Mouse (Mus musculus) midbrain, embryonic 15.5 days (tissue): ENCODE data around the gene Qpct. TPM values are rescaled to one million over a fixed set of nuclear protein-coding genes. Genes with fewer than 3 reads are reported as not detected.
"Not testable (repeated sequence)": the region's sequence is repeated elsewhere in the genome, so short reads cannot be mapped to it uniquely, and the experiment has no call there.

Experiments
- ATAC-seq: fragments of 200-750 bp; cut with Nextera tagmentation; replicated peaks from 2 replicates; pipeline ENCODE4 v1.8.0; 2017; ENCODE audit warnings: moderate TSS enrichment
- H3K27ac ChIP-seq: fragments of 300-500 bp; sonication (generic); 2 replicates; pipeline ENCODE4 v1.5.1; 2015; ENCODE audit warnings: mild to moderate bottlenecking, inconsistent platforms
- H3K27me3 ChIP-seq: fragments of 300-500 bp; sonication (generic); replicated peaks from 2 replicates; pipeline ENCODE4 v1.6.1; 2015; ENCODE audit warnings: inconsistent platforms
- H3K36me3 ChIP-seq: fragments of 300-500 bp; sonication (generic); replicated peaks from 2 replicates; pipeline ENCODE4 v1.6.1; 2015; ENCODE audit warnings: inconsistent platforms
- H3K4me1 ChIP-seq: fragments of 300-500 bp; sonication (generic); 2 replicates; pipeline ENCODE4 v1.6.1; 2015; ENCODE audit warnings: inconsistent platforms
- H3K4me2 ChIP-seq: fragments of 300-500 bp; sonication (generic); 2 replicates; pipeline ENCODE4 v1.6.1; 2015; ENCODE audit warnings: inconsistent platforms, mild to moderate bottlenecking, moderate library complexity
- H3K4me3 ChIP-seq: fragments of 300-500 bp; sonication (generic); 2 replicates; pipeline ENCODE4 v1.5.1; 2015; ENCODE audit warnings: mild to moderate bottlenecking, inconsistent platforms
- H3K9ac ChIP-seq: fragments of 300-500 bp; sonication (generic); 2 replicates; pipeline ENCODE4 v1.6.1; 2015; ENCODE audit warnings: mild to moderate bottlenecking, inconsistent platforms
- H3K9me3 ChIP-seq: fragments of 300-500 bp; sonication (generic); 2 replicates; pipeline ENCODE4 v1.6.1; 2016; ENCODE audit warnings: inconsistent platforms
- WGBS: fragments of 180-500 bp; shearing (Covaris S2); methylation state at CpG from one replicate; pipeline ENCODE4 v1.1.7; 2015; ENCODE audit warnings: mixed read lengths; 5-methylcytosine and 5-hydroxymethylcytosine counted together
- polyA plus RNA-seq: library from polyadenylated mRNA; unstranded; fragments of >200 nt; fragmentation: Nextera tagmentation; extraction: Ambion mirVana; gene quantifications from 2 replicates; pipeline ENCODE4 v1.2.1, GENCODE M21; 2015

Qpct gene
- polyA plus RNA-seq, 1 experiment from 2014 or later: 17.9 TPM

DNA sequence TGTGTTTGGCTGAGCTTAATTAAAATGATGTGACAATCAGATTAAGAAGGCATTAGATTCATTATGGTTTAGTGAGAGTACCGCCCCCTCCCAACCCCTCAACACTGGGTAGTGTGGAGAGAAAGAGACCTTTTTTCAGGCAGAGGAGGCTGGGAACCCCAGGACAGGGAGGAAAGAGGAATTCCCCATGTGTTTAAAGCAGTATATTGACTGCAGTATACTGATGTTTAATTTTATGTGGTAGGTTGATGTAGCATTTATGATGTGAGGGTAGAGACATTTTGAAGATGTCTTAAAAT lies 26.1 kb downstream of the Qpct start:
- no peaks in the 10 kb centered on the region for H3K36me3 ChIP-seq

DNA sequence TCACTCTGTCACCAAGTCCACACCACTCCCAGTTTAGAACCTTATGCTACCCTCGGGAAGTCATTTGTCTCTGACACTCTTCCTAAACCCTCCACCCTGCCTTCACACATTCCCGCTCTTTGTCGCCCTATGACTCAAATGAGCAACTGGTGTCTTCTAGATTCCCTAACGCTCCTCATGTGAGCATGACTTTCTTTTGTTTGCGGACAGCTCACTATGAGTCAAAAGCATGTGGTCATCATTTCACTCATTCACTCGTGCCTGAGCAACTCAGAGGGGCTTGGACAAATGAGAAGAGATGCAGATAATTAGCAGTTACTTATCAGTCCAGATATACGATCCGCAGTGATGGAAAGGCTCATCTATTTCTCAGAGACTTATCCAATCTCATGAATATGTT lies 26.5 kb downstream of the Qpct start:
- no peaks in the 10 kb centered on the region for H3K4me1 ChIP-seq
- H3K36me3 ChIP-seq: no peaks in the 10 kb centered on the region
- 93% methylated on average over 8 of the region's 8 CpGs for WGBS
- H3K4me2 ChIP-seq: no peak overlapping the region
- H3K4me3 ChIP-seq: no peak overlapping the region
- no peaks in the 10 kb centered on the region for H3K9me3 ChIP-seq
- H3K27me3 ChIP-seq: no peaks in the 10 kb centered on the region
- H3K27ac ChIP-seq: no peak overlapping the region
- ATAC-seq: no peak
- H3K9ac ChIP-seq: no peak overlapping the region

More for the DNA sequence above, 26.1 kb downstream of the Qpct start:
- no peak for ATAC-seq
- Histone ChIP-seq H3K9ac (no peak overlapping the region), H3K27me3 (no peaks in the 10 kb centered on the region), H3K9me3 (no peaks in the 10 kb centered on the region), H3K4me3 (no peak overlapping the region), H3K4me2 (no peak overlapping the region), H3K4me1 (no peaks in the 10 kb centered on the region), H3K27ac (no peak overlapping the region)
- WGBS: 77% methylated on average over 1 of the region's 1 CpGs

DNA sequence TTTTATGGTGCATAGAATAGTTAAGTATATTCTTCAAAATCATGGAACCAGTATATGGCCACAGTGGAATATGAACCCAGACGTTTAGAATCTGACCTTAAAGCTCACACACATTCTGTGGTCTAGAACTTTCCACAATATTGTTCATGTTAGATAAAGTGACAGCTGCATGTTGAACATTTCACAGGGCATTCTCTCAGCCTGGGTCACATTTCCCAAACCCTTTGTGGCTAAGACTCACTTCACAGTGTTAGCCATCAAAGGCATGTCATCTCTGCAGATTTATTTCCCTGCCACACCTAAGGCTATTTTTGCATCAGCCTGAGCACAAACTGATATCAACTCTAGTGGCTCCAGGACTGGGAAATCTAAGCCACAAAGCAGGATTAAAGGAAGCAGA lies 40.0 kb downstream of the Qpct start:
- Histone ChIP-seq H3K9me3 (no peaks in the 10 kb centered on the region), H3K4me2 (no peak overlapping the region), H3K4me3 (no peak overlapping the region), H3K27ac (no peak overlapping the region), H3K36me3 (no peaks in the 10 kb centered on the region), H3K27me3 (no peaks in the 10 kb centered on the region), H3K9ac (no peak overlapping the region), H3K4me1 (no peaks in the 10 kb centered on the region)
- no peak for ATAC-seq
- WGBS: 73% methylated on average over 1 of the region's 1 CpGs

DNA sequence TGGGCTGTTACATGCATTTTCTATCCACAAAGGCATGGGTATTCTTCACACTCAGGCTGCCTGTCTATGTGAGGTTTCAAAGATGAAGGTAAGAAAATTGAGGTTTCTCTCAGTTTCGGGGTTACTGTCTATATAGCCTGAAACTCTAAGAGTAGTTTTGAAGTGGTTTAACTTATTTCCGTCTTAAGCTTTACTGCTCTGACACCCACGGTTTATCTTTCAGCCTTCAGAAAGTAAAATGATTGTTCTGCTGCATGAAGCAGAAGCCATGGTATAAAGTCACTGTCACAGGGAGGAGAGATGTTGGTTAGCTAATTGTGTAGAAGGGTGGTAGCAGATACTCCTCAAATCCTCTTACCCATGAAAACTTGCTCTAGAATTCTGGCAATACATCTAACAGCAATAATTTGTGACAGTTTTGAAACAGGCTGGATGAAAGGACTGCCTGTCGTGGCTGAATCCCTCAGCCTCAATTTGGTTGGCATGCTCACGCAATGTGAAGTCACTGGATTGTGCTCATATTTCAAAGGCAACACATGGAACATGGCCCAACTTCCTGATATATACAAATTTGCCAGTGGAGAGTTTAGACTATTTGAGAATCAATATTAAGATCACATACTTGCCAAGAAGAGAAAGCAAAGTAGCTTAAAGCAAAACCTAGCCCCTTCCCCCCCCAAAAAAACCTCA lies 41.7 kb downstream of the Qpct start:
- no peak overlapping the region for H3K4me2 ChIP-seq
- no peaks in the 10 kb centered on the region for H3K36me3 ChIP-seq
- H3K9ac ChIP-seq: no peak overlapping the region
- no peak for ATAC-seq
- no peak overlapping the region for H3K27ac ChIP-seq
- 81% methylated on average over 5 of the region's 5 CpGs for WGBS
- no peaks in the 10 kb centered on the region for H3K4me1 ChIP-seq
- no peak overlapping the region for H3K4me3 ChIP-seq
- no peaks in the 10 kb centered on the region for H3K27me3 ChIP-seq
- no peaks in the 10 kb centered on the region for H3K9me3 ChIP-seq

DNA sequence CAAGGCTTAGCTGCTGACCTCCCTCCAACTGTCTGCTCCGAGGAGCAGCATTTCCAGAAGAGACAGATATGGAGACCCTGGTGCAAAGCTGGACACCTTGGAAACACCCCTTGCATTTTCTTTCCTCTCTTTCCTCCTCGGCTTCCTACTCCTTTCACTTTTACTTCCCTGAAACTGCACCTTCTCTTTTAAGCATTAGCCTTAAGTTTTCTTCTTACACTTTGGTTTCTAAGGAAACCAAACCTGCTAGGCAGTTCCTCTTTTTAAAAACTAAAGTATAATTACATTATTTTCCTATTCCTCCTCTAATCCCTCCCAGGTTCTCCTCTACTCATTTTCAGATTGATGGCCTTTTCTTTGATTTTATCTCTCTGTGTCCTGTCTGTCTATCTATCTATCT lies 43.9 kb downstream of the Qpct start:
- WGBS: 83% methylated on average over 2 of the region's 2 CpGs
- no peak overlapping the region for H3K4me2 ChIP-seq
- no peaks in the 10 kb centered on the region for H3K4me1 ChIP-seq
- no peaks in the 10 kb centered on the region for H3K27me3 ChIP-seq
- no peak for ATAC-seq
- no peak overlapping the region for H3K27ac ChIP-seq
- H3K9ac ChIP-seq: no peak overlapping the region
- H3K9me3 ChIP-seq: no peaks in the 10 kb centered on the region
- no peaks in the 10 kb centered on the region for H3K36me3 ChIP-seq
- no peak overlapping the region for H3K4me3 ChIP-seq

DNA sequence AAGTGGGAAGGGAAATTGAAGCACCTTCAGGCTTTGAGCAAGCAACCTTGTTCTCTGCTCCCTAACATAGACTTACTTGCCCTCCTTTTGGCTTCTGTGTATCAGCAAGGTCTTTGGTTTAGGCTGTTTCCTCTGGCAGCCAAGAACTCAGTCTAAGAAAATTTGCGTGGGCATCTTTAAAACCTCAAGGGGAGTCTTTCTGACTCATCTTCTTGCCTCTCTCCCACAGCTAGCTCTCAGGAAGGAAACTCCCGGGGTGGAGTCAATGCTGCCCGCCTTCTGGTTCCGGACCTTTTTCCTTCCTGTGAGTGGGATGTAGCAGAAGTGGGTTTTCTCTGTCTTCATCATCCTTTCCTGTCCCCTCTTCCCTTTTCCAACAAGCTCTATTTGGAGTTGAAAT lies 48.2 kb downstream of the Qpct start:
- WGBS: 83% methylated on average over 4 of the region's 4 CpGs
- Histone ChIP-seq H3K27ac (no peak overlapping the region), H3K9ac (no peak overlapping the region), H3K9me3 (no peaks in the 10 kb centered on the region), H3K4me1 (no peaks in the 10 kb centered on the region), H3K4me3 (no peak overlapping the region), H3K4me2 (no peak overlapping the region), H3K27me3 (no peaks in the 10 kb centered on the region), H3K36me3 (no peaks in the 10 kb centered on the region)
- ATAC-seq: no peak

- no peaks in the 10 kb centered on the region for H3K9me3 ChIP-seq
- H3K4me1 ChIP-seq: no peaks in the 10 kb centered on the region
- H3K36me3 ChIP-seq: no peaks in the 10 kb centered on the region
- WGBS: 86% methylated on average over 6 of the region's 6 CpGs
- no peak overlapping the region for H3K9ac ChIP-seq
- no peak for ATAC-seq
- H3K27ac ChIP-seq: no peak overlapping the region
- no peak overlapping the region for H3K4me3 ChIP-seq
- no peaks in the 10 kb centered on the region for H3K27me3 ChIP-seq
- H3K4me2 ChIP-seq: no peak overlapping the region
Measured at GRCm38 (mm10) chr17:79108238-79108637, 56.5 kb downstream of the Qpct start.

GRCm38 (mm10) chr17:79109576-79109975 lies 57.9 kb downstream of the Qpct start:
- Histone ChIP-seq H3K9ac (no peak overlapping the region), H3K4me3 (no peak overlapping the region), H3K9me3 (no peaks in the 10 kb centered on the region; the same call in 1 of the 2 replicates), H3K36me3 (no peaks in the 10 kb centered on the region), H3K4me1 (no peaks in the 10 kb centered on the region), H3K27ac (no peak overlapping the region), H3K4me2 (no peak overlapping the region), H3K27me3 (no peaks in the 10 kb centered on the region)
- WGBS: 77% methylated on average over 9 of the region's 9 CpGs
- no peak for ATAC-seq

DNA sequence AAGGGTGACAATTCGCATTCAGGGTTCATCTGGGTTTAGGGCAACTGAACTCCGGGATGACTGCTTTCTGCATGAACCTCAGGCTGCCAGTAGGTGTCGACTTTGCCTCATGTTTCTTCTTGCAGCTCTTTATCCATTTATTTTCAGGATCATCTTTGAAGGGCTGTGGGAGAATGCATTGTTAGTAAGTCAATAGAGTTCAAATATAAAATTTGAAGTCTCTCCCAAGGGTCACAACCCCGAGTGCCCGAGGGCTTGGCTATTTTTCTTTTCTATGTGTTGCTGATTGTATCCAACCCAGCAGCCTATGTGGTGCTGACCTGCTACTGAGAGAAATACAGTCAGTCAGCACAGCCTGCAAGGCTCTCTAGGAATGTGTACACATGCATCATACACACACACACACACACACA lies 59.2 kb downstream of the Qpct start:
- peak; percentile 84 for ATAC-seq
- no peaks in the 10 kb centered on the region; the same call in 1 of the 2 replicates for H3K9me3 ChIP-seq
- WGBS: 22% methylated on average over 5 of the region's 5 CpGs

GRCm38 (mm10) chr17:79115248-79115647 lies 63.5 kb downstream of the Qpct start:
- not testable (repeated sequence) for H3K27ac ChIP-seq, H3K27me3 ChIP-seq, H3K4me2 ChIP-seq, H3K4me3 ChIP-seq, H3K36me3 ChIP-seq, ATAC-seq, H3K9ac ChIP-seq, H3K4me1 ChIP-seq, H3K9me3 ChIP-seq
- 60% methylated on average over 9 of the region's 9 CpGs for WGBS

More for the DNA sequence above, 59.2 kb downstream of the Qpct start:
- Histone ChIP-seq H3K9ac (no peak overlapping the region), H3K27ac (no peak overlapping the region), H3K4me3 (no peak overlapping the region), H3K27me3 (no peaks in the 10 kb centered on the region), H3K4me1 (no peaks in the 10 kb centered on the region), H3K4me2 (no peak overlapping the region), H3K36me3 (no peaks in the 10 kb centered on the region)

DNA sequence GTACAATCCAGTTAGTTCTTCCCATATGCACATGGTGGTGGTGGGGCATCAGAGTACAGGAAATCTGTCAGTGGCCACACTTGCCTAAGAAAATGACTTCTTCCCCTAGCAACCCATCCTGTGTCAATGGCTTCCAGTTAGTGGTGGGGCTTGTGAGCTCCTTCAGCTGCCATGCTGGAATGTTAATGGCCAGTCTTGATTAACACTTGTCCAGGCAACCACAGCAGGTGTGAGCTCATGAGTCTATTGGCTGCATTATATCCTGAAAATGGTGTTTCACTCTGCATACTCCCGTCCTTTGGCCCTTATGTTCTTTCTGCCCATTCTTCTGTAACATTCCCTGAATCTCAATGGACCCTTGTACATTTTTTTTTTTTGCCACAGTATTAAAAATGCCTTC lies 67.4 kb downstream of the Qpct start:
- H3K4me2 ChIP-seq: no peak overlapping the region
- H3K4me1 ChIP-seq: no peaks in the 10 kb centered on the region
- H3K4me3 ChIP-seq: no peak overlapping the region
- H3K36me3 ChIP-seq: no peaks in the 10 kb centered on the region
- no peak overlapping the region for H3K9ac ChIP-seq
- H3K27me3 ChIP-seq: no peaks in the 10 kb centered on the region
- H3K9me3 ChIP-seq: no peaks in the 10 kb centered on the region; the same call in 1 of the 2 replicates
- ATAC-seq: no peak
- 85% methylated on average over 1 of the region's 1 CpGs for WGBS
- no peak overlapping the region for H3K27ac ChIP-seq

GRCm38 (mm10) chr17:79120269-79120668 lies 68.6 kb downstream of the Qpct start:
- 88% methylated on average over 3 of the region's 3 CpGs for WGBS
- Histone ChIP-seq H3K9me3 (no peaks in the 10 kb centered on the region), H3K4me1 (no peaks in the 10 kb centered on the region), H3K4me3 (no peak overlapping the region), H3K36me3 (no peaks in the 10 kb centered on the region), H3K27ac (no peak overlapping the region), H3K9ac (no peak overlapping the region), H3K27me3 (no peaks in the 10 kb centered on the region), H3K4me2 (no peak overlapping the region)
- no peak for ATAC-seq

DNA sequence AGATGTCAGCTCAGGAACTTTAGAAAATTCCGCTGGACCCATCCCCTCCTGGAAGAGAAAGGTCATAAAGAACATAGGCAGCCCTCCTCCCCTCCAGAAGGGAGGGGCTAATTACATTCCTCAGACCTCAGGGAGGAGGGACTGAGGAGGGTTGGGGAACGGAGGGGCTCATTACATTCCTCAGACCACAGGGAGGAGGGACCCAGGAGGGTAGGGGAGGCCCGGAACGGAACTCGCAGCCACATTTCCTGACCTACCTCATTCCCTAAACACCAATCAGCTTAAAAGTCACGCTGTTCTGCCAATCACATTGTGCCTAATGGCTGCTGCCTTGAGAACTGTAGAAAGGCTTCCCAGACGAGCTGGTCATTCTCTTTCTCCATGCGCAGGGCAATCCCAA lies 82.0 kb downstream of the Qpct start:
- WGBS: 69% methylated on average over 8 of the region's 8 CpGs
- Histone ChIP-seq H3K9ac (no peak overlapping the region), H3K4me3 (no peak overlapping the region), H3K27ac (no peak overlapping the region), H3K4me1 (no peaks in the 10 kb centered on the region), H3K9me3 (no peaks in the 10 kb centered on the region), H3K4me2 (no peak overlapping the region), H3K36me3 (no peaks in the 10 kb centered on the region), H3K27me3 (no peaks in the 10 kb centered on the region)
- ATAC-seq: no peak
